Mouse (Mus musculus) intestine, postnatal 0 days (tissue): Measurements from ENCODE around the gene Crtc1. TPM values are rescaled to one million over a fixed set of nuclear protein-coding genes. Genes with fewer than 3 reads are reported as not detected.

ENCODE experiments used
- ATAC-seq: fragments of 200-750 bp; cut with Nextera tagmentation; 2 replicates; pipeline ENCODE4 v1.8.0; 2017; ENCODE audit warnings: mild to moderate bottlenecking, moderate TSS enrichment, moderate library complexity
- H3K27ac ChIP-seq: fragments of 300-500 bp; sonication (generic); 2 replicates; pipeline ENCODE4 v1.5.1; 2014; ENCODE audit warnings: mild to moderate bottlenecking, low read depth, low read length, moderate library complexity
- H3K27me3 ChIP-seq: fragments of 300-500 bp; sonication (generic); replicated peaks from 2 replicates; pipeline ENCODE4 v1.6.1; 2014; ENCODE audit warnings: low read length, mixed read lengths; ENCODE audit not compliant: control insufficient read depth, insufficient read depth
- H3K36me3 ChIP-seq: fragments of 300-500 bp; sonication (generic); 2 replicates; pipeline ENCODE4 v1.6.1; 2014; ENCODE audit warnings: mild to moderate bottlenecking, moderate library complexity; ENCODE audit not compliant: control insufficient read depth, insufficient read depth
- H3K4me1 ChIP-seq: fragments of 300-500 bp; sonication (generic); replicated peaks from 2 replicates; pipeline ENCODE4 v1.6.1; 2014; ENCODE audit warnings: antibody characterized with exemption, low read length, mixed read lengths; ENCODE audit not compliant: control insufficient read depth, insufficient read depth
- H3K4me2 ChIP-seq: fragments of 300-500 bp; sonication (generic); replicated peaks from 2 replicates; pipeline ENCODE4 v1.6.1; 2014; ENCODE audit warnings: low read depth, mild to moderate bottlenecking, moderate library complexity
- H3K4me3 ChIP-seq: fragments of 300-500 bp; sonication (generic); 2 replicates; pipeline ENCODE4 v1.5.1; 2014; ENCODE audit warnings: low read depth, low read length
- H3K9ac ChIP-seq: fragments of 300-500 bp; sonication (generic); 2 replicates; pipeline ENCODE4 v1.6.1; 2014; ENCODE audit warnings: mild to moderate bottlenecking, low read depth, low read length
- H3K9me3 ChIP-seq: fragments of 300-500 bp; sonication (generic); 2 replicates; pipeline ENCODE4 v1.6.1; 2016; ENCODE audit warnings: mixed run types; ENCODE audit not compliant: control insufficient read depth
- CTCF ChIP-seq: sonication (generic); IDR thresholded peaks from 2 replicates; pipeline ENCODE4 v1.5.1; 2016; ENCODE audit warnings: low read depth, mild to moderate bottlenecking, control low read depth, antibody characterized with exemption, moderate library complexity
- WGBS: fragments of 180-500 bp; shearing (Covaris S2); extraction: QIAGEN DNeasy Blood & Tissue Kit; methylation state at CpG from one replicate; pipeline ENCODE4 v1.1.7; 2014; 5-methylcytosine and 5-hydroxymethylcytosine counted together
- polyA plus RNA-seq: library from polyadenylated mRNA; unstranded; fragments of >200 nt; fragmentation: Nextera tagmentation; extraction: Ambion mirVana; gene quantifications from 2 replicates; pipeline ENCODE4 v1.2.1, GENCODE M21; 2015

Gene Crtc1
- polyA plus RNA-seq, 1 experiment from 2014 or later = 9.2 TPM

- Histone ChIP-seq H3K27ac (no peak overlapping the region), H3K9ac (no peak overlapping the region), H3K36me3 (peaks cover 61% of the 10 kb centered on the region), H3K9me3 (no peaks in the 10 kb centered on the region), H3K4me2 (no peak overlapping the region), H3K4me1 (peaks cover 15% of the 10 kb centered on the region), H3K4me3 (no peak overlapping the region), H3K27me3 (no peaks in the 10 kb centered on the region)
- WGBS = 96% methylated on average over 2 of the region's 2 CpGs
- no peak for ATAC-seq
- no peak for TF ChIP-seq CTCF
Observed at GRCm38 (mm10) chr8:70344279-70344678, 95.1 kb downstream of the Crtc1 start.

- H3K36me3 ChIP-seq = peaks cover 62% of the 10 kb centered on the region
- ATAC-seq = no peak
Observed at GRCm38 (mm10) chr8:70343696-70344095, 95.7 kb downstream of the Crtc1 start.

GRCm38 (mm10) chr8:70343076-70343475 lies 96.3 kb downstream of the Crtc1 start:
- no peak for ATAC-seq
- H3K27ac ChIP-seq = 0 out of 2 replicates have a peak overlapping the region, but pooled peaks have one; percentile 15
- no peak overlapping the region for H3K9ac ChIP-seq
- 0 out of 2 replicates have a peak, but pooled peaks cover 6% of the 10 kb centered on the region for H3K4me1 ChIP-seq
- no peaks in the 10 kb centered on the region for H3K27me3 ChIP-seq
- no peak for TF ChIP-seq CTCF
- no peak overlapping the region for H3K4me3 ChIP-seq
- no peaks in the 10 kb centered on the region for H3K9me3 ChIP-seq
- WGBS = 83% methylated on average over 7 of the region's 7 CpGs
- no peak overlapping the region for H3K4me2 ChIP-seq
- H3K36me3 ChIP-seq = peaks cover 63% of the 10 kb centered on the region

More at GRCm38 (mm10) chr8:70343696-70344095, 95.7 kb downstream of the Crtc1 start:
- TF ChIP-seq CTCF = peak; percentile 72
- Histone ChIP-seq H3K9me3 (no peaks in the 10 kb centered on the region), H3K4me1 (peaks cover 11% of the 10 kb centered on the region; the same call in 1 of the 2 replicates), H3K9ac (no peak overlapping the region), H3K27ac (no peak overlapping the region), H3K4me2 (no peak overlapping the region), H3K4me3 (no peak overlapping the region), H3K27me3 (no peaks in the 10 kb centered on the region)
- WGBS = 54% methylated on average over 6 of the region's 6 CpGs

- H3K4me2 ChIP-seq = no peak overlapping the region
- no peak for TF ChIP-seq CTCF
- H3K27me3 ChIP-seq = no peaks in the 10 kb centered on the region
- no peaks in the 10 kb centered on the region for H3K4me1 ChIP-seq
- peaks cover 74% of the 10 kb centered on the region for H3K36me3 ChIP-seq
- ATAC-seq = no peak
- WGBS = 92% methylated on average over 14 of the region's 14 CpGs
- H3K4me3 ChIP-seq = no peak overlapping the region
- H3K9me3 ChIP-seq = no peaks in the 10 kb centered on the region
- no peak overlapping the region for H3K9ac ChIP-seq
- no peak overlapping the region for H3K27ac ChIP-seq
Observed at GRCm38 (mm10) chr8:70342007-70342406, 97.4 kb downstream of the Crtc1 start.

- WGBS = 88% methylated on average over 7 of the region's 7 CpGs
- Histone ChIP-seq H3K36me3 (peaks cover 78% of the 10 kb centered on the region), H3K9ac (no peak overlapping the region), H3K4me2 (no peak overlapping the region), H3K27ac (no peak overlapping the region), H3K27me3 (no peaks in the 10 kb centered on the region), H3K4me3 (no peak overlapping the region), H3K9me3 (no peaks in the 10 kb centered on the region), H3K4me1 (no peaks in the 10 kb centered on the region)
- TF ChIP-seq CTCF = no peak
- ATAC-seq = no peak
Observed at GRCm38 (mm10) chr8:70340659-70341058, 98.7 kb downstream of the Crtc1 start.

- Histone ChIP-seq H3K9me3 (no peaks in the 10 kb centered on the region), H3K27ac (no peak overlapping the region), H3K36me3 (peaks cover 96% of the 10 kb centered on the region), H3K4me3 (no peak overlapping the region), H3K9ac (no peak overlapping the region), H3K27me3 (no peaks in the 10 kb centered on the region), H3K4me2 (no peak overlapping the region), H3K4me1 (no peaks in the 10 kb centered on the region)
- ATAC-seq = no peak
- 86% methylated on average over 7 of the region's 7 CpGs for WGBS
- no peak for TF ChIP-seq CTCF
Observed at GRCm38 (mm10) chr8:70338931-70339330, 100.4 kb downstream of the Crtc1 start.

- no peaks in the 10 kb centered on the region for H3K9me3 ChIP-seq
- H3K4me2 ChIP-seq = no peak overlapping the region
- no peaks in the 10 kb centered on the region for H3K27me3 ChIP-seq
- WGBS = 94% methylated on average over 6 of the region's 6 CpGs
- H3K9ac ChIP-seq = no peak overlapping the region
- peaks cover 66% of the 10 kb centered on the region for H3K36me3 ChIP-seq
- 0 out of 2 replicates have a peak, but pooled peaks have one; percentile 9 for ATAC-seq
- H3K27ac ChIP-seq = no peak overlapping the region; the same call in 1 of the 2 replicates
- no peak for TF ChIP-seq CTCF
- no peak overlapping the region for H3K4me3 ChIP-seq
- no peaks in the 10 kb centered on the region for H3K4me1 ChIP-seq
Observed at GRCm38 (mm10) chr8:70332878-70333202, 106.5 kb downstream of the Crtc1 start.

Other genes with a start within 250 kb of the Crtc1 start
- 12.0 and 12.2 TPM in 2 replicates for gene Slc25a42, start 227.3 kb downstream of the Crtc1 start, polyA plus RNA-seq
- 8.0 and 11.5 TPM in 2 replicates for gene Sugp2, start 205.4 kb downstream of the Crtc1 start, polyA plus RNA-seq
- gene Armc6, start 205.1 kb downstream of the Crtc1 start, polyA plus RNA-seq = 10.0 and 11.2 TPM in 2 replicates
- 18.5 and 18.7 TPM in 2 replicates for gene Homer3, start 156.8 kb downstream of the Crtc1 start, polyA plus RNA-seq
- gene Ddx49, start 137.1 kb downstream of the Crtc1 start, polyA plus RNA-seq = 32.9 and 34.5 TPM in 2 replicates
- gene Cope, start 137.1 kb downstream of the Crtc1 start, polyA plus RNA-seq = 338 and 383 TPM in 2 replicates
- gene Cers1, start 123.8 kb downstream of the Crtc1 start, polyA plus RNA-seq = 1.3 and 1.7 TPM in 2 replicates
- gene Gdf1, start 109.8 kb downstream of the Crtc1 start, polyA plus RNA-seq = 0.38 TPM in 1 of 2 replicates, not detected in the other
- gene Upf1, start 86.3 kb downstream of the Crtc1 start, polyA plus RNA-seq = 9.7 and 10.1 TPM in 2 replicates
- 0.25 and 0.41 TPM in 2 replicates for gene Comp, start 66.0 kb downstream of the Crtc1 start, polyA plus RNA-seq
- gene Klhl26, start 37.4 kb upstream of the Crtc1 start, polyA plus RNA-seq = 9.3 and 10.5 TPM in 2 replicates
- 2.3 and 2.4 TPM in 2 replicates for gene Tmem59l, start 47.8 kb upstream of the Crtc1 start, polyA plus RNA-seq
- 0.61 and 0.81 TPM in 2 replicates for gene Crlf1, start 53.6 kb upstream of the Crtc1 start, polyA plus RNA-seq
- gene Rex1bd, start 67.2 kb upstream of the Crtc1 start, polyA plus RNA-seq = 145 and 148 TPM in 2 replicates
- 805 and 863 TPM in 2 replicates for gene Uba52, start 71.2 kb upstream of the Crtc1 start, polyA plus RNA-seq
- gene Fkbp8, start 88.1 kb upstream of the Crtc1 start, polyA plus RNA-seq = 199 and 203 TPM in 2 replicates
- 46.4 and 52.1 TPM in 2 replicates for gene Kxd1, start 88.4 kb upstream of the Crtc1 start, polyA plus RNA-seq
- 11.8 and 13.0 TPM in 2 replicates for gene Ell, start 99.9 kb upstream of the Crtc1 start, polyA plus RNA-seq
- 19.4 and 21.0 TPM in 2 replicates for gene Isyna1, start 154.8 kb upstream of the Crtc1 start, polyA plus RNA-seq
- gene Ssbp4, start 169.3 kb upstream of the Crtc1 start, polyA plus RNA-seq = 63.2 and 65.3 TPM in 2 replicates
- 2.1 and 2.2 TPM in 2 replicates for gene Lrrc25, start 176.6 kb upstream of the Crtc1 start, polyA plus RNA-seq
- 1.7 and 1.9 TPM in 2 replicates for gene Gdf15, start 192.9 kb upstream of the Crtc1 start, polyA plus RNA-seq
- gene Pgpep1, start 220.8 kb upstream of the Crtc1 start, polyA plus RNA-seq = 79.0 and 92.1 TPM in 2 replicates
- 181 and 182 TPM in 2 replicates for gene Lsm4, start 233.7 kb upstream of the Crtc1 start, polyA plus RNA-seq